Mouse (Mus musculus): Measurements from ENCODE around the gene Rad51.

Gene Rad51

DNA sequence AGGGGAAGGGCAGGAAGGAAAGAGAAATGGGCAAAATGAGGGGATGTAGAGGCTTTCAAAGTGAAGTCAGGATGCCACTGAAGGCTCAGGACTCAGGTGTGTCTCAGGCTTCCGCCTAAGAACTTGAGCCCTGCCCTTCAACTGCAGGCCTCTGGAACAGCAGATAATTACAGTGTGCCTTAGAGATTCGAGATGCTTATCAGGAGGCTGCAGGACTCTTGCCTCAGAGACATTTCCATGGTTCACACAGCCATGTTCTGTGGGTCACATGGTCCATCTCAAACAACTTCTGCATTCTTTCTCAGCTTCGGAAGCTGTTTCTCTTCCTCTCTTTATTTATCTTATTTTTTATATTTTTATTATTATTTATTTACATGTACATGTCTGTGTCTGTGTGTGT lies 50.5 kb downstream of the Rad51 start:
- CTCF ChIA-PET: no interaction called here

DNA sequence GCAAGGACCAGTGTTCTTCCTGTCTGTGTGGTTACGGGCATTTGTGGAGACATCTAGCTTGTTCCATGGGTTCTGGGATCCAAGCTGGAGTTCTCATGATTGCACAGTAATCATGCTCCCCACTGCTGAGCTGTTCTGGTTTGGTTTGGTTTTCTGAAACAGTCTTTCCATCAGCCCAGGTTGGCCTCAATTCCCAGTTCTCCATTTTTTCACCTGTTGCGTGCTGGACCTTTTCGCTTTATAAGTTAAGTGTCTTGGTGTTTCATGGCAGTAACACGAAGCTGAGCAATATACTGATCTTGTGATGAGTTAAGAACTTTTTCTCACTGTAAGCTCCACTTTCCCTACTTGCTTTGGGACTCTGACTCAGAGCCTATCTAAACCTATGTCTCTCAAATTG lies 51.4 kb downstream of the Rad51 start:
- CTCF ChIA-PET: no interaction called here

DNA sequence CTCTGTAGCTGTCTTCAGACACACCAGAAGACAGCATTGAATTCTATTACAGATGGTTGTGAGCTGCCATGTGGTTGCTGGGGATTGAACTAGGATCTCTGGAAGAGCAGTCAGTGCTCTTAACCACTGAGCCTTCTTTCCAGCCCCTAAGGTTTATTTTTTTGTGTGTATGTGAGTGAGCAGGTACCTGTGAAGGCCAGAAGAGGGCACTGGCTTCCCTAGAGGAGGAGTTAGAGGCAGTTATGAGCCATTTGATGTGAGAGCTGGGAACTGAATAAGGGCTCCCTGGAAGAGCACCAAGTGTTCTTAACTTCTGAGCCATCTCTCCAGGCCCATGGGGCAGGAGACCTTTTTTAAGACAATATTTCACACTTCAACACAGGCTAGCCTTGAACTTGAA lies 52.8 kb downstream of the Rad51 start:
- CTCF ChIA-PET: no interaction called here

- CTCF ChIA-PET: interaction anchor here (0.7 to 1.2 kb wide), 3 partner anchors 14 to 128 kb away, joined by 4 to 13 read pairs (median 8); no protein-coding TSS in a partner anchor
These were observed 54.6 kb downstream of the Rad51 start, which contains the start of gene Gchfr for GRCm38 (mm10) chr2:119166901-119167865. Gene Gchfr, plus strand, starts transcription at chr2:119167773.

DNA sequence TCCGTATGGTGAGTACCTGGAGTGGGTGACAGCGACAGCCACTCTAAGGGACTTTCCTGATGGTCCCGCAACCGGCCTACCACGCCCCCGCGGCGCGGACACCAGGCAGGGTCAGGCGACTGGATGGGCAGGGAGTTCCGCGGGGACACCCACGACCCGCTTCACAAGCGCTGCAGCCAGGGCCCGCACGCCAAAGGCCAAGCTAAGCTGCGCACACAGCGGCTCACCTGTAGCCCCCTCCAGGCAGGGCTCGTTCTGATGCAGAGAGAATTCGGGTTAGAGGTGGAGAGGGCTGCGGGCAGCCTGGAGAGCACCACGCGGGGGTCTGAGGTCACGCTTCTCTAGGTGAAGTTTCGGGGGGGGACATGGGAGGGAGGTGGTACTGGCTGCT lies 55.3 kb downstream of the Rad51 start:
- CTCF ChIA-PET: no interaction called here

GRCm38 (mm10) chr2:119170282-119170681 lies 57.7 kb downstream of the Rad51 start:
- CTCF ChIA-PET: no interaction called here

GRCm38 (mm10) chr2:119171574-119171973 lies 59.0 kb downstream of the Rad51 start:
- CTCF ChIA-PET: no interaction called here

DNA sequence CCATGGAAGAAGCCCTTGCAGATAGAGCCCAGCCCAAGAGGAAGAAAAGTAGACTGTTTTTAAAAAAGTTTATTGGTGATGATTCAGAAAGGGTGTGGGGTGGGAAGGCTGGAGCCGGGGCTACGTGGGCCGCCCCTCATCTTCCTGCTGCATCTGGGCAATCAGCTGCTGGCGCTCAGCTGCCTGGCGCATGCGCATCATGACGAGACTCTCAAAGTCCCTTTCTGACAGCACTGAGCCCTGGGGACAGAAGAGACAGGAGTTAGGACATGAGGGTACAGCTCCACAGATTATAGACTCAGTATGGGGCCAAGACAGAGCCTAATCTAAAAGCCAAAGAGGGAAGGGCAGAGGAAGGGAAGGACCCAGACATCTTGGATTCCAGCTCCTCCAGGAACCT lies 59.9 kb downstream of the Rad51 start:
- CTCF ChIA-PET: no interaction called here

DNA sequence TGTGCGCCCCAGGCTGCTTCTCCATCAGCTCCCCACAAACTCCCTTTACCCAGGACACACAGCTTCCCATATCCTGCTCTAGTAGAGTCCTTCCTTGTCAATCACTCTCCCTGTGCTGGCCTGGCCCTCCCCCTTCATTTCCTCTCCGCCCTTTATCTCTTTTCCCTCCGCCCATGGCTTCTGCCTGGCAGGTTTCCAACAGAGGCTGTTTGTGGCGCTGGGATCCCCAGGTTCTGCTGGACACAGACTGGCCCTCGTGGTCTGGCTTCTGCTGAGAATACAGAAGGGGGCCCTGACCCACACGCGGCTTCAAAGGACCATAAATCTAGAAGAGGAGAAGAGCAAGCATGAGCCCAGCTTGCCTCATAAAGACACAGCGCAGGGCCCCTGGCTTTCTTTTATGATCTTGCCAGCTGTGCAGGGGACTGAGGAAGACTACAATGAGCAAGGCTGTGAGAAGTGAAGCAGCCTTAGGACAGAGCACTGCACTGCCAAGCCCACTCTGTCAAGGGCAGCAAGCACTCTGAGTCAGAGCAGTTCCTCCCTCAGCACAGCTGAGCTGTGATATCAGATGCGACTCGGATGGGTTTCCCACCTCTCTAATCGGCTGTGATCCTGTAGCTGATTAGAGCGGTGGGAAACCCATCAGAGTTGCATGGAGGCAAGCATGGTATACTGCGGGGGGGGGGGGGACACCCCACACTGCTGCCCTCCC lies 60.4 kb downstream of the Rad51 start:
- CTCF ChIA-PET: interaction anchor here (0.6 kb wide), 1 partner anchor 346 kb away, joined by 3 read pairs; no protein-coding TSS in a partner anchor

DNA sequence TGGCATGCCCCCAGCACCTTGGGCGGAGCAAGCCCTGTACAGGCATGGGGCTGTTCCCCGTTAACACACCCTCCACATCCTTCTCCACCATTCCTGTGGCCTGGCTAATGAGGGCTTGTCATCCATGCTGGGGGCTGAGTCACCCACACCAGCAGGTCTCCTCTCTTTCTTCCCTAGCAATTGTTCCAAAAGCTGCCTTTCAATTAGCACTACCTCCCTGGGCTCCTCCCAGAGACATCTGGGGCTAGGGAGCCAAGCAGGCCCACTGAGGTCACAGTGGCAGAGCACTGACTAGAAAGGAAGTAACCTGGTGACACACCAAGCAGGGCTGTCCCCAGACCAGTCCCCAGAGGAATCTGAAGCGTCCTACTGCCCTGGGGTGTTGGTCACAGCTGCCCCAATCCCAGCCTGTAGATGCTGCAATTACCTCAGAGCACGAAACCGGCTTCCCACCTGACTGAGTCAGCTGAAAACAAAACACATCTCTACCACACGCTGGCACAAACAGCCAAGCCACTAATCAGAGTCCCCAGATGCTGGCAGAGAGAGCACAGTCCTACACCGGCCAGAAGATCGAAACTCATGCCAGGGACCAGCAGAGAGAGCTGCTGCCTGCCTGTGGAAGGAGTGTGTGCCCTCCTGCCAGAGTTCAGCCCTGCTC lies 61.5 kb downstream of the Rad51 start, which contains the start of gene Gm14137:
Gene Gm14137 (plus strand): TSS at position 519 of the 661 bp plus-strand sequence.
- CTCF ChIA-PET: no interaction called here

GRCm38 (mm10) chr2:119174866-119175265 lies 62.3 kb downstream of the Rad51 start:
- CTCF ChIA-PET: no interaction called here

DNA sequence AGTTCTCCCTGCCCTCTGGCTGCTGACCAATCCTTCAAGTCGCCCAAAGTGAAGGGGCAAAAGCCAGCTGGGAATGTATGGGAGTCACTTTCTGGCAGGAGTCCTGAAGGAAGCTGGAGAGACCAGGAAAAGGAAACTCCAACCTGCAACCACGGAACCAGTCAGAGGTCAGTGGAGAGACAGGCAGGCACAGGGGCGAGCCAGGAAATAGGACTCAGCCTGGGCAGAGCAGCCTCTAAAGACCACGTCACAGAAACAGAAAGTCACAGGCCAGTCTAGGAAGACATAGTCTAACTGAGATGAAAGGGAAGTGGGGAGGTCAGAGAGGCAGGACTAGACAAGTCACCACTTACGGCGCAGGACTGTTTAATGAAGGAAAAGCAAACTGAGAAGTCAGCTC lies 63.0 kb downstream of the Rad51 start:
- CTCF ChIA-PET: no interaction called here

- CTCF ChIA-PET: interaction anchor here (0.6 kb wide), 1 partner anchor 57 kb away, joined by 4 read pairs; no protein-coding TSS in a partner anchor
These were observed 64.2 kb downstream of the Rad51 start for GRCm38 (mm10) chr2:119176761-119177160.

GRCm38 (mm10) chr2:119177384-119177939 lies 64.9 kb downstream of the Rad51 start:
- CTCF ChIA-PET: interaction anchor here (0.6 kb wide), 1 partner anchor 58 kb away, joined by 4 read pairs; no protein-coding TSS in a partner anchor

GRCm38 (mm10) chr2:119182914-119183313 lies 70.3 kb downstream of the Rad51 start:
- CTCF ChIA-PET: no interaction called here

GRCm38 (mm10) chr2:119189029-119189710 lies 76.6 kb downstream of the Rad51 start:
- CTCF ChIA-PET: interaction anchor here (0.8 to 1.1 kb wide), 3 partner anchors 23 to 48 kb away, joined by 3 to 13 read pairs (median 3); partner anchors contain the start of gene Rmdn3

DNA sequence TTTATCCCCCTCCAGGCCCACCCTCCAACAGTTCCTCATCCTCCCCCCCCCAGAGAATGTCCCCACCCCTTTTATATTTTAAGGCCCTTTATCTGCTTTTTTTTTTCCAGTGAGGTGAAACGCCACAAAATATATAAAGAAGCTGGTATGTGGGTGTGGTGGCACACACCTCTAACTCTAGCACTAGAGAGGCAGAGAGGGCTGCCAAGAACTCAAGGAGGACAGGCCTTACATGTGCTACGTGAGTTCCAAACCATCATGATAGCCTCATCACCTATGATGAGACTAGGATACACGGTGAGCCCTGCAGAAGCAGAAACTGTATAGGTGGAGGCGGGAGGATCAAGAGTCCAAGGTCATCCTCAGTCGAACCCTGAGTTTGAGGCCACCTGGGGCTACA lies 78.4 kb downstream of the Rad51 start:
- CTCF ChIA-PET: interaction anchor here (1.1 kb wide), 1 partner anchor 427 kb away, joined by 4 read pairs; no protein-coding TSS in a partner anchor

- CTCF ChIA-PET: no interaction called here
These were observed 81.5 kb downstream of the Rad51 start for GRCm38 (mm10) chr2:119194140-119194539.

GRCm38 (mm10) chr2:119196316-119197108 lies 83.9 kb downstream of the Rad51 start:
- CTCF ChIA-PET: no interaction called here
